Mouse (Mus musculus) thymus, postnatal 25 days (tissue): ENCODE measurements around the gene Ganc.
A peak's percentile ranks its signal among the peaks of the same experiment; 100 is the strongest.

Experiments
- DNase-seq: peaks from one replicate; pipeline ENCODE4 v3.0.0; 2022

Ganc gene

DNA sequence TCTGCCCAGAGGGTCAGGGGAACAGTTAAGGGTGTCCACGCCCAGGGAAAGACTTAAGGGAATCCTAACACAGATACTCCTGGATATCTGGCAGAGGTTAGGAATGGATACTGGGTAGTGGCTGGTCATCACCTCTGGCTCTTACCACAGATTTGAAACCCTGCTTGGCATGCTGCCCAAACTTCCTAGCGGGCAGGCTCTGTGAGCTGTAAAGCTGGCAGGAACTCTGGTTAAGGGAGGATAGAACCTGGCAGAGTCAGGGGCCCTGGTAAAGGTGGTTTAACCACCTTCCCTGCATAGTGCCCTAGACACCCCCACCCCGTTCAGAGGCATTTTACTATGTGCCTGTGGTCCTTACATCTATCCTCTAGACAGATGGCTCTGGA, 98.9 kb downstream of the Ganc start:
- DNase-seq = no peak

- peak; percentile 39 for DNase-seq
These were observed 99.4 kb downstream of the Ganc start for GRCm38 (mm10) chr2:120503094-120503493.

- peak; percentile 48 for DNase-seq
These were observed 100.3 kb downstream of the Ganc start for GRCm38 (mm10) chr2:120503992-120504391.
